Mouse (Mus musculus) liver, postnatal 0 days (tissue): ENCODE data around the gene Zfp800. TPM values are rescaled to one million over a fixed set of nuclear protein-coding genes. Genes with fewer than 3 reads are reported as not detected.
A peak's percentile ranks its signal among the peaks of the same experiment; 100 is the strongest.

Experiments used
- ATAC-seq: fragments of 200-750 bp; cut with Nextera tagmentation; 2 replicates; pipeline ENCODE4 v1.8.0; 2017; ENCODE audit warnings: mild to moderate bottlenecking, moderate library complexity
- DNase-seq: peaks from one replicate; pipeline ENCODE4 v3.0.0-alpha.2; 2016
- H3K27ac ChIP-seq: fragments of 300-500 bp; sonication (generic); 2 replicates; pipeline ENCODE4 v1.5.1; 2014; ENCODE audit warnings: antibody characterized with exemption, moderate library complexity, mild to moderate bottlenecking, low read depth
- H3K27me3 ChIP-seq: fragments of 300-500 bp; sonication (generic); 2 replicates; pipeline ENCODE4 v1.6.1; 2014; ENCODE audit warnings: low read length, control low read depth, mixed read lengths; ENCODE audit not compliant: insufficient read depth
- H3K36me3 ChIP-seq: fragments of 300-500 bp; sonication (generic); replicated peaks from 2 replicates; pipeline ENCODE4 v1.6.1; 2014; ENCODE audit warnings: mild to moderate bottlenecking, control low read depth, low read length, moderate library complexity, mixed read lengths; ENCODE audit not compliant: insufficient read depth
- H3K4me1 ChIP-seq: fragments of 300-500 bp; sonication (generic); 2 replicates; pipeline ENCODE4 v1.6.1; 2014; ENCODE audit warnings: antibody characterized with exemption, mild to moderate bottlenecking, control low read depth; ENCODE audit not compliant: insufficient read depth
- H3K4me2 ChIP-seq: fragments of 300-500 bp; sonication (generic); 2 replicates; pipeline ENCODE4 v1.6.1; 2014; ENCODE audit warnings: low read depth, mild to moderate bottlenecking, low read length, moderate library complexity, mixed read lengths
- H3K4me3 ChIP-seq: fragments of 300-500 bp; sonication (generic); 2 replicates; pipeline ENCODE4 v1.5.1; 2014; ENCODE audit warnings: low read depth, low read length
- H3K9ac ChIP-seq: fragments of 300-500 bp; sonication (generic); replicated peaks from 2 replicates; pipeline ENCODE4 v1.6.1; 2014; ENCODE audit warnings: mild to moderate bottlenecking, moderate library complexity
- H3K9me3 ChIP-seq: fragments of 300-500 bp; sonication (generic); 2 replicates; pipeline ENCODE4 v1.6.1; 2016; ENCODE audit warnings: mild to moderate bottlenecking, control low read depth, low read length, mixed read lengths
- CTCF ChIP-seq: sonication (generic); IDR thresholded peaks from 2 replicates; pipeline ENCODE4 v1.5.1; 2016; ENCODE audit warnings: antibody characterized with exemption, low read depth
- EP300 ChIP-seq: IDR thresholded peaks from 2 replicates; pipeline ENCODE4 v1.6.1; 2016; ENCODE audit warnings: antibody characterized with exemption, low read depth, mild to moderate bottlenecking
- WGBS: fragments of 180-500 bp; shearing (Covaris S2); extraction: QIAGEN DNeasy Blood & Tissue Kit; methylation state at CpG from one replicate; pipeline ENCODE4 v1.1.7; 2014; ENCODE audit not compliant: insufficient replicate concordance; 5-methylcytosine and 5-hydroxymethylcytosine counted together
- polyA plus RNA-seq: library from polyadenylated mRNA; unstranded; fragments of >200 nt; fragmentation: Nextera tagmentation; extraction: Ambion mirVana; gene quantifications from 2 replicates; pipeline ENCODE4 v1.2.1, GENCODE M21; 2015

Zfp800 gene
- polyA plus RNA-seq, 1 experiment from 2014 or later, result 17.1 TPM

DNA sequence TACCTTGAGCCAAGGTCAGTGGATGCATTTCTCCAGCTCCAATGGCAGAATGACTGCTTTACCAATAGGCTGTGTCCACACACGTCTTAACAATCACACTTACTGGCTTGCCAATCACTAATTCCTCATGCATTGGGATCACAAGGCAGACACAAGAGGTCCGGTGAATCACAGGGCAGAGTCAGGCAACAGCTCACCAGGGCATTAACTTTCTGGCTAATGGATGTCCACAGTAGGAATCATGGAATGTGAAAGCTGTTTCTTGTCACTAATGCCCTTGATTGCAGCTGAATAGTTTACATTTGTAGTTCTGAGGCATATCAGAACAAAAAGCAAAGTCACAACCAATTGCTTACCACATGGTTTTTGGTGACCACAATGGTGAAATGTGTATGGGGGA is 85.7 kb downstream of the Zfp800 start:
- H3K27ac ChIP-seq, result no peak overlapping the region
- H3K9me3 ChIP-seq, result no peaks in the 10 kb centered on the region
- no peaks in the 10 kb centered on the region for H3K36me3 ChIP-seq
- H3K27me3 ChIP-seq, result no peaks in the 10 kb centered on the region
- WGBS, result 70% methylated on average over 2 of the region's 2 CpGs
- no peaks in the 10 kb centered on the region for H3K4me1 ChIP-seq
- no peak for DNase-seq
- no peak overlapping the region for H3K9ac ChIP-seq
- no peak for ATAC-seq
- TF ChIP-seq CTCF (no peak), EP300 (no peak)
- H3K4me3 ChIP-seq, result no peak overlapping the region
- H3K4me2 ChIP-seq, result no peak overlapping the region

DNA sequence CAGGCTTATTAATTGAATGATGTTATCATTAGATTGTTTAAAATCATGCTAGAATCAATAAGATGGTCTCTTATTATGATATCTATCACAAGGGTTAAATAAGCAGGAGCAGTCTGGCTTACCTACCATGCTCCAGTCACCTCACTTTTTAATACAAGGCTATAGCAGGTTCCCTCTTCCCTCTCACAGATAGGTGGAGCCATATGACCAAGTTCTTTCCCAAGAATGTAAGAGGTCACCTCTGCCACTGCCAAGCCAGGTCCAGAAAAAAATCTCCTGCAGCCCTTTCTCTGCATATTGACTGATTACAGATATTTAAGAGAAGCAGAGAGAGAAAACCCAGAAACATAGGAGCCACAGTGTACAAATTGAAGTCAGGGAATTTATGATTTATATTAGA is 88.1 kb downstream of the Zfp800 start:
- Histone ChIP-seq H3K36me3 (no peaks in the 10 kb centered on the region), H3K27ac (no peak overlapping the region), H3K4me1 (no peaks in the 10 kb centered on the region), H3K4me3 (no peak overlapping the region), H3K4me2 (no peak overlapping the region), H3K9ac (no peak overlapping the region), H3K9me3 (no peaks in the 10 kb centered on the region), H3K27me3 (no peaks in the 10 kb centered on the region)
- TF ChIP-seq EP300 (no peak), CTCF (peak; percentile 50)
- no peak for ATAC-seq
- no peak for DNase-seq

DNA sequence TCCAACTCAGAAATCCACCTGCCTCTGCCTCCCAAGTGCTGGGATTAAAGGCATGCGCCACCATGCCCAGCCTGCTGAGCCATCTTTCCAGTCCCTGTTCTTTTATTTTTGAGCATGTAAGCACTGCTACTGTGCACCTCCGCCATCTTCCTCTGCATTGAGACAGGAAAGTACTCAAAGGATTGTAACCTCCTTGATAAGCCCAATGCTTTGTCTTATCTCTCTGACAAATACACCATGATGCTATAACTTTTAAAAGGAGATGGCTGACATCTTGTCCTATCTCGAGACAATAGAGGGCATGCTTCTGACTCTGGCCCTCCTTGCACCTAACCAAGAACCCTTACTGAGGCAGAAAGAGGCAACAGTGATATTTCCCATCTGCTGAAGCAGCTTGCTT is 88.9 kb downstream of the Zfp800 start:
- TF ChIP-seq CTCF (no peak), EP300 (no peak)
- H3K4me2 ChIP-seq, result no peak overlapping the region
- H3K27ac ChIP-seq, result no peak overlapping the region
- H3K27me3 ChIP-seq, result no peaks in the 10 kb centered on the region
- DNase-seq, result no peak
- WGBS, result 64% methylated on average over 3 of the region's 3 CpGs
- ATAC-seq, result no peak
- H3K4me1 ChIP-seq, result no peaks in the 10 kb centered on the region
- H3K4me3 ChIP-seq, result no peak overlapping the region
- H3K9me3 ChIP-seq, result no peaks in the 10 kb centered on the region
- H3K9ac ChIP-seq, result no peak overlapping the region
- no peaks in the 10 kb centered on the region for H3K36me3 ChIP-seq

DNA sequence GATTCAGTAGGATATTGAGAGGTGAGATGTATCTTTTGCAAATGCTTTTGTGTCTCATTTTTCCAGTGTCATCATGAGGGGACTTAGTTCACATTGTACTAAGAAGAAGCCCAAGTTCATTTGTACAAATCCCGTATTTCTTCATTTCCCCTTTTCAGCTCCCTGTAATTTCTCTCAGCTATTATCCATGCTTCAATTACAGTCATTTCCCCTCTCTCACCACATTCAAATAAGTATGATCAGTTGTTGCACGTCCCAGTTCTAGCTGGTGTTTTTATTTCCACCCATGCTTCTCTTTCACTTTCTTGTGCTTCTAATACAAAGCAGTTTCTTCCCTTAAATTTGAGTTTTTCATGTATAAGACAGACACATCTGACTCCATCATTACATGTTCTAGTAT is 91.1 kb downstream of the Zfp800 start:
- Histone ChIP-seq H3K27me3 (no peaks in the 10 kb centered on the region), H3K36me3 (no peaks in the 10 kb centered on the region), H3K4me2 (no peak overlapping the region), H3K27ac (no peak overlapping the region), H3K9ac (no peak overlapping the region), H3K4me1 (no peaks in the 10 kb centered on the region), H3K9me3 (no peaks in the 10 kb centered on the region), H3K4me3 (no peak overlapping the region)
- DNase-seq (no peak), ATAC-seq (no peak)
- TF ChIP-seq CTCF (no peak), EP300 (no peak)
- WGBS, result 52% methylated on average over 2 of the region's 2 CpGs

DNA sequence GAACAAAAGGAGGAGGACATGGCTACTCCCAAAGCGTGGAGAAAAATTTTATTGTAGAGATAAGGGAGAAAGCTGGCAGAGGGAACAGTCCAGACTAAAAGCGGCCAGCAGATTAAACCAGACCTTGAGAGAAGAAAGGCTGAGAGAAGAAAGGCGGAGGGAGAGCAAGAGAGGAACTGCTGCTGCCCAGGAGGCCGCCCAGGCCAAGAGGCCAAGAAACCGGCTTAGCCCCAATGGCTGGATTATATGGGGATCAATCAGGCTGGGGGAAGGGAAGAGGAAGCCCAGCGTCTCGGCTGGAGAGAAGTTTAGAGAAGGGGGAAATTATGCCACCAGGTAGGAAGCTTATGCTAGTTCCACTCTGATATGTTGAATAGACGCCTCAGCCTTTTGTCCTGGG is 101.5 kb downstream of the Zfp800 start:
- Histone ChIP-seq H3K36me3 (no peaks in the 10 kb centered on the region), H3K9ac (no peak overlapping the region), H3K27me3 (no peaks in the 10 kb centered on the region), H3K4me2 (no peak overlapping the region), H3K4me3 (no peak overlapping the region), H3K9me3 (no peaks in the 10 kb centered on the region), H3K4me1 (no peaks in the 10 kb centered on the region), H3K27ac (no peak overlapping the region)
- WGBS, result 31% methylated on average over 8 of the region's 8 CpGs
- TF ChIP-seq CTCF (no peak), EP300 (no peak)
- no peak for DNase-seq
- ATAC-seq, result no peak

DNA sequence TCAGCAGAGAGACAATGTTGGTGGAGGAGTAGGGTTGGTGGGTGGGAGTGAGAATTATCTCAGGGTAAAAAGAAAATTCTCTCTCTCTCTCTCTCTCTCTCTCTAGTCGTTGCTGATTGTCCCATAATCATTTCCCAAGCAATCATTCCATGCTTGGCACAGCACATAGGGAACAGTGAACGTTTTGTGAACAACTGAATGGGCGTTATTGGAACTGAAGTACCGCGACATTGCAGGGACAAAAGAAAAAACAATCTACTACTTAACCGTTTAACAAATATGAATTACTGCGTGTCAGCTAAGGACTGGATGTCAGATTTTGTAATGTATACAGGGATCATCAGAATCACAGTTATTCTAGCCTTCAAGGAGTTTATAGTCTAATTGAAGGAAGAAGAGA is 102.2 kb downstream of the Zfp800 start:
- no peak for DNase-seq
- no peaks in the 10 kb centered on the region for H3K4me1 ChIP-seq
- WGBS, result 67% methylated on average over 7 of the region's 7 CpGs
- no peaks in the 10 kb centered on the region for H3K27me3 ChIP-seq
- no peak overlapping the region for H3K4me3 ChIP-seq
- no peaks in the 10 kb centered on the region for H3K36me3 ChIP-seq
- no peak for TF ChIP-seq CTCF
- TF ChIP-seq EP300, result no peak
- H3K27ac ChIP-seq, result no peak overlapping the region
- no peak overlapping the region for H3K9ac ChIP-seq
- no peaks in the 10 kb centered on the region for H3K9me3 ChIP-seq
- H3K4me2 ChIP-seq, result no peak overlapping the region
- ATAC-seq, result no peak

DNA sequence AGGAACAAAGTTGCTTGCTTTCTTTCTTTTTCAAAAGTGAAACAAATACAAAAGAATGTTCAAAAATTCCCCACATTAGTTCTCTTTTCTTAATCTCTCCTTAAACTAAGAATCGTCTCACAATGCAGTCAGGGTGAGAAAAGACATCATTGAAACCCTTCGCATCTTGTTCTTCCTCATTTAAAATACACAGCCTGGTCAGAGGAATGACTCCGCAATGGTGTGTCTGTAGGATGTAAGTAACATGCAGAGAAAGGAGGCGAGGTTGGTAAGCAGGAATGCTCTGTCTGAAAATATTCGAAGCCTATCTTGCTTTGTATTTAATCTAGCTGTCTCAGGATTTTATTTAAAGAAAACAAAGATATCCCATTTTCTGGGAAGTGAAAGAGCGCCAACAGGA is 105.0 kb downstream of the Zfp800 start:
- no peak overlapping the region for H3K4me2 ChIP-seq
- no peaks in the 10 kb centered on the region for H3K36me3 ChIP-seq
- ATAC-seq (no peak), DNase-seq (no peak)
- no peak overlapping the region for H3K9ac ChIP-seq
- TF ChIP-seq EP300 (no peak), CTCF (no peak)
- H3K27me3 ChIP-seq, result no peaks in the 10 kb centered on the region
- H3K4me3 ChIP-seq, result no peak overlapping the region
- no peak overlapping the region for H3K27ac ChIP-seq
- no peaks in the 10 kb centered on the region for H3K9me3 ChIP-seq
- 70% methylated on average over 6 of the region's 6 CpGs for WGBS
- no peaks in the 10 kb centered on the region for H3K4me1 ChIP-seq
